Mouse (Mus musculus) testis, adult 2 months (tissue): ENCODE measurements around the gene Glrx. TPM values are rescaled to one million over a fixed set of nuclear protein-coding genes. Genes with fewer than 3 reads are reported as not detected.
A peak's percentile ranks its signal among the peaks of the same experiment; 100 is the strongest.

ENCODE experiments used
- H3K27ac ChIP-seq: fragments of 200-500 bp; 2 replicates; pipeline ENCODE4 v1.5.1; 2012; ENCODE audit warnings: low read depth, low read length; ENCODE audit not compliant: control insufficient read depth, insufficient read depth
- H3K27me3 ChIP-seq: fragments of 200-500 bp; 2 replicates; pipeline ENCODE4 v1.6.1; 2012; ENCODE audit warnings: mild to moderate bottlenecking, low read length, moderate library complexity; ENCODE audit not compliant: control insufficient read depth, insufficient read depth
- H3K36me3 ChIP-seq: fragments of 200-500 bp; 2 replicates; pipeline ENCODE4 v1.6.1; 2012; ENCODE audit warnings: mild to moderate bottlenecking, low read length; ENCODE audit not compliant: control insufficient read depth, insufficient read depth
- H3K4me1 ChIP-seq: fragments of 200-500 bp; 2 replicates; pipeline ENCODE4 v1.6.1; 2012; ENCODE audit warnings: low read length; ENCODE audit not compliant: control insufficient read depth, insufficient read depth
- H3K4me3 ChIP-seq: fragments of 200-500 bp; 2 replicates; pipeline ENCODE4 v1.5.1; 2012; ENCODE audit warnings: low read depth, mild to moderate bottlenecking, low read length, moderate library complexity, mixed read lengths; ENCODE audit not compliant: control insufficient read depth
- CTCF ChIP-seq: fragments of 200-500 bp; IDR thresholded peaks from 2 replicates; pipeline ENCODE4 v1.5.1; 2012; ENCODE audit warnings: low read depth, mild to moderate bottlenecking, inconsistent platforms, low read length, moderate library complexity; ENCODE audit not compliant: control insufficient read depth, insufficient read depth, insufficient replicate concordance
- POLR2A ChIP-seq: fragments of 200-500 bp; IDR thresholded peaks from 2 replicates; pipeline ENCODE4 v1.6.1; 2012; ENCODE audit warnings: low read depth, mild to moderate bottlenecking, inconsistent platforms, low read length, moderate library complexity; ENCODE audit not compliant: control insufficient read depth
- polyA plus RNA-seq: library from polyadenylated mRNA; depleted of rRNA; stranded (reverse); fragments of >200 nt; gene quantifications from 2 replicates; pipeline ENCODE4 v1.2.3, GENCODE M21; 2012

Glrx gene
- polyA plus RNA-seq, 1 experiment, result 4.3 TPM

DNA sequence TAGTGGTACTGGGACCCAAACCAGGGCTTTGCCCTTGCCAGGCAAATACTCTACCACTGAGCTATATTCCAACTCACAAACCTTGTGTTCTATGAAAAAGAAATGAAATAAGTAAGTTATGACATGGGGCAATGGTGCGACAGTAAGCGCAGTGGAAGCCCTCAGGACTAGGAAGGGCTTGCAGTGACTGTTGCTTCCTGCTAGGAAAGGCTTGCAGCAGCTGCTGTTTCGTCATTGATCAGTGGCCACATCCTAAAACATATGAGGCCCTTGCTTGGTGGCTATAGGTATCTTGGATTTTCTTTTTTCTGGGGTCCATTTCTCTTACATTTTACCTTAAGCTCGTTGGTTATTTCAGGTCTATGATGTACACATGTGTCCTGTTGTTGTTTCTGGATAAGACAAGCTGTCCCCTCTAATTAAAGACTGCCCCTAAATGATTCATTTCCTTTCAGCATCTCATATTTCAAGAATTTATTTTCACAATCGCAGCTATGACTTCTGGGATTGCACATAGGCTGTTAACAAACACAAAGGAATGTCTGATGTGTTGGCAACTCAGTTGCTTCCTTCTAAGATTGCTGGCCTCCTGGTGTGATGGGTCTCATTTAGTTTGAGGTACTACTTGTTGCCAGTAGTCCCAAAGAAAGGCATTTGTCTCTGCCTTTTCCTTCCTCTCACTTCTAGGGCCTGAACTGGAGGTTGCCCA lies 14.9 kb upstream of the Glrx start:
- no peak overlapping the region for H3K27ac ChIP-seq
- TF ChIP-seq POLR2A, result no peak
- no peak for TF ChIP-seq CTCF
- no peak overlapping the region for H3K4me3 ChIP-seq
- H3K36me3 ChIP-seq, result no peaks in the 10 kb centered on the region
- no peaks in the 10 kb centered on the region for H3K4me1 ChIP-seq
- H3K27me3 ChIP-seq, result no peaks in the 10 kb centered on the region

DNA sequence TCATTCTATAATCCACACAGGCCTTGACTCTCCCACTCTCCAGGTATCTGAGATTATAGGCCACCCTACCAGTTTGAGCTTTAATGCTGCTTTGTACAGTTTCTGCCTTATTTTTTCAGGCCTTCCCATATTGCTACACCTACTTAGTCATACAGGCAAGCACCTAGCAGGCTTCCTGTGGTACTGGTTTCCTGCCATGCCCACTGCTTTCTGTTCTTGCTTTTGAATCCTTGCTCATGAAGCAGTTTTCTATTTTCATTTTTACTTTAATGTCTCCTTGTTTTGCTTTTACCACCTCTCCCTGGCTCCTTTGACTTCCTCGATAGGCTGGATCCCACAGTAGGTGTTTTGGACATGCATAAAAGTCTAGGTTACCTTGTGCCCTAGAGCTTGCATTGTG lies 14.3 kb upstream of the Glrx start:
- no peak for TF ChIP-seq CTCF

DNA sequence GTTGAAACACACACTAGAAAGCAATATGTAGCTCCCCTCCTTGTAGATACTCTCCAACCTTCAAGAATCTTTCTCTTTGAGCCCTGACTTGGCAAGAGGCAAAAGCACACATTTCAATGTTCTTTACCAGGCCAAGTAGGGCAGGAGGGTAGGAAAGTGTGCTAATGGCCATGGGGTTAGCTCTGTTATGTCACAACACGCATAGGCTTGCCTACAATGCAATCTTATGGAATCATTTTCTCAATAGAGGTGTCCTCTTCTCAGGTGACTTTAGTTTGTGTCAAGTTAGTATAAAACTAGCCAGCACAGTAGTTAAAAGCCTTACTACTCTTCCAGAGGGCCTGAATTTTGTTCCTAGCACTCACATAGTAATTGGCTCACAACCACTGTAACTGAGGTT lies 9.0 kb upstream of the Glrx start:
- H3K4me1 ChIP-seq, result no peaks in the 10 kb centered on the region
- no peak overlapping the region for H3K4me3 ChIP-seq
- TF ChIP-seq CTCF (no peak), POLR2A (no peak)
- H3K36me3 ChIP-seq, result no peaks in the 10 kb centered on the region
- H3K27me3 ChIP-seq, result no peaks in the 10 kb centered on the region
- H3K27ac ChIP-seq, result no peak overlapping the region

More for the DNA sequence above, 14.3 kb upstream of the Glrx start:
- Histone ChIP-seq H3K27me3 (no peaks in the 10 kb centered on the region), H3K4me3 (no peak overlapping the region), H3K36me3 (no peaks in the 10 kb centered on the region), H3K4me1 (no peaks in the 10 kb centered on the region), H3K27ac (no peak overlapping the region)

DNA sequence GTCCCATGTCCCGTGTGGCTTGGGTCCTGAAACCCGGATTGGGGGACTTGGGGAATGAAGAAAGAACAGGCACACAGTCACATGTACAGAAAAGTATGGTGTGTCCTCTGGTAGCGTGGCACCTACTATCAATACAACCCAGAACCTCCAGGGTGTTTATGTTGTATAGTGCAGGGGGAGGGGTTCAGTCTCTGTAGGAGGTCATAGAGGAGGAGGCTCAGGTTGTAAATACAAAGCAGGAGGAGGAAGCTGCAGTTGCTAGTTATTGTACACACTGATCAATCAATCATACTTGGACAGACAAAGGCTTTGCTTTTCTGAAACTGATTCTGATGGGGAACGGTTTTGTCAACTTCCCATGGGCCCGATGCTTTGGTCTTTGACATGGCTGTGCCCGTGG lies 8.0 kb upstream of the Glrx start:
- no peaks in the 10 kb centered on the region for H3K36me3 ChIP-seq
- TF ChIP-seq POLR2A (no peak), CTCF (no peak)
- H3K27ac ChIP-seq, result no peak overlapping the region
- no peak overlapping the region for H3K4me3 ChIP-seq
- no peaks in the 10 kb centered on the region for H3K4me1 ChIP-seq
- H3K27me3 ChIP-seq, result no peaks in the 10 kb centered on the region

DNA sequence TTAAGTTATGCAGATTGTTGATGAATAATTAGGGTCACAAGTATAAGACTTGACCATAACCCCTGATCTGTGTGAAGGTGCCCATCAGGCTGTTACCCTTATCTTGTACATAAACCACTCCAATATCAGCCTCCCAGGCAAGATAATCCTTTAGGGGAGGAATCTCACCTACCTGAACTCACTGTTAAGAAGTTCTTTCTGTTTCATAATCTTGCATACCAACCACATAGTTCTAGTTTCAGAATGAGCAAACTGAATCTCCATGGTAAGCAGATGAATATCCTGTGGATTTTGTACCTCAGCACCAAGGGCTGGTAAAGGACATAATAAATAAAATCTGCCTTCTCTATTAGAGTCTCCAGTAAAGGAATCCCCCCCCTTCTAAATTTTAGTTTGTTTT lies 7.0 kb upstream of the Glrx start:
- H3K36me3 ChIP-seq, result no peaks in the 10 kb centered on the region
- H3K4me1 ChIP-seq, result no peaks in the 10 kb centered on the region
- H3K4me3 ChIP-seq, result no peak overlapping the region

DNA sequence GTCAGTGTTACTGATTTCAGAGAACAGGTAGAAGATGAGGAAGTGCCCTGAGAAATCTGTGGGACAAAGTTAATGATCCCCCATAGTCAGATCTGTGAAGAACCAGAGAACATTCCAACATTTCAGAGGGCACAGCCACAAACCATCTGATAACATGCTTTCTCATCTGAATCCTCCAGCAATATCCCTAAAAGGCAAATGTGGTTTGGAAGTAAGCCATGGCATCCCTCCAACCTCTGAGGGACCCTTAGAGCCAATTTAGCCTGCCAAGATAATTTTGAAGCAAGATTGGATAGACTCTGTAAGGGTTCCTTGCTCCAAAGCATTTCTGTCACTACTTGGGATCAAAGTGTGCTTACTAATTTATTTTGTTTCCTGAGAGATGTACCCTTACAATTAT lies 6.2 kb upstream of the Glrx start:
- H3K36me3 ChIP-seq, result no peaks in the 10 kb centered on the region
- TF ChIP-seq CTCF (no peak), POLR2A (no peak)
- no peak overlapping the region for H3K4me3 ChIP-seq
- H3K27me3 ChIP-seq, result no peaks in the 10 kb centered on the region
- no peak overlapping the region for H3K27ac ChIP-seq
- no peaks in the 10 kb centered on the region for H3K4me1 ChIP-seq

More for the DNA sequence above, 7.0 kb upstream of the Glrx start:
- TF ChIP-seq CTCF (no peak), POLR2A (no peak)
- no peaks in the 10 kb centered on the region for H3K27me3 ChIP-seq
- no peak overlapping the region for H3K27ac ChIP-seq

DNA sequence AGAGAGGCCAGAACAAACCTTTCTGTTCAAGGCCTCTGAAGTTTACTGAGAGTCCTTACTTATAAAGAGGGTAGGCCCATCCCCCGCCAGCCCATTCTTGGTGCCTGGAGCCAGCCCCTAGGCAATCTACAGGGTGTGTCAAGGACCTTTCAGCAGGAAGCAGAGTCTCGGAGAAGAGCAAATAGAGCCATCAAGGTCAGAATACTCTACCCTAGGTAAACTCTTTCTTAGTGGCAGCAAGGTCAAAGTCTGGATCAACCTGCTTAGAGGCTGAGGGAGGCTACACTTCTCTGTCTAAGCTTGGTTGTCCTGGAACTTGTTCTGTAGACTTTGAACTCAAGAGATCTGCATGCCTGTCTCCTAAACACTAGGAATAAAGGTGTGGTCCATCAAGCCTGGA lies 4.2 kb upstream of the Glrx start:
- Histone ChIP-seq H3K4me1 (no peaks in the 10 kb centered on the region), H3K4me3 (no peak overlapping the region), H3K27ac (no peak overlapping the region; the same call in 1 of the 2 replicates), H3K36me3 (no peaks in the 10 kb centered on the region), H3K27me3 (no peaks in the 10 kb centered on the region)
- TF ChIP-seq POLR2A, result no peak
- no peak for TF ChIP-seq CTCF

DNA sequence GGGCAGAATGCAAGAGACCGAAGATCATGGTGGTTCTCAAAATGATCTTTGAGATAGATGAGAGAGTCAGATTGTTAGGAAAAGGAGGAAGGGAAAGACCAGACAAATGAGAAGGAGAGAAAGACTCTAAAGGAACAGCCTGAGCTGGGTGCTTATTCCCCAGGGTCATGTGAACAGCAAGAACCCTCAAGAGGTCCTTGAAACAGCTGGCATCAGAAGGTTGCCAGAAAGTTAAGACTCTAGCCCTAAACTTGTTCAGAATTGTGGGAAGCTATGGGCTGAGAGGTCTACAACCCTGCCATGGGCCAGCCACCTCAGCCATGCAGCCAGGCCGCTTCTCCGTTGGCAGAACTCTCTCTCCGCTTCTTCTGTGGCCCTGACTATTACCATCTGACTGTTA lies 1.2 kb upstream of the Glrx start:
- Histone ChIP-seq H3K36me3 (no peaks in the 10 kb centered on the region), H3K27me3 (no peaks in the 10 kb centered on the region), H3K4me3 (no peak overlapping the region), H3K4me1 (no peaks in the 10 kb centered on the region), H3K27ac (peak overlapping the region; percentile 66)
- TF ChIP-seq POLR2A (no peak), CTCF (no peak)
